Mouse (Mus musculus) spleen, postnatal 4 days (tissue): ENCODE data around the gene Avil.
"Not testable (repeated sequence)": the region's sequence is repeated elsewhere in the genome, so short reads cannot be mapped to it uniquely, and the experiment has no call there.

Source experiments
- DNase-seq, 2 experiments: peaks; one replicate each; pipeline ENCODE4 v3.0.0; 2022; ENCODE audit warnings: low spot score in 2 of 2

Avil gene

GRCm38 (mm10) chr10:127059968-127060916 is 59.7 kb downstream of the Avil start, which contains the start of gene March9:
March9 (minus strand) TSS chr10:127060184.
- peak in 1 of 2 experiments; percentile 46 for DNase-seq

DNA sequence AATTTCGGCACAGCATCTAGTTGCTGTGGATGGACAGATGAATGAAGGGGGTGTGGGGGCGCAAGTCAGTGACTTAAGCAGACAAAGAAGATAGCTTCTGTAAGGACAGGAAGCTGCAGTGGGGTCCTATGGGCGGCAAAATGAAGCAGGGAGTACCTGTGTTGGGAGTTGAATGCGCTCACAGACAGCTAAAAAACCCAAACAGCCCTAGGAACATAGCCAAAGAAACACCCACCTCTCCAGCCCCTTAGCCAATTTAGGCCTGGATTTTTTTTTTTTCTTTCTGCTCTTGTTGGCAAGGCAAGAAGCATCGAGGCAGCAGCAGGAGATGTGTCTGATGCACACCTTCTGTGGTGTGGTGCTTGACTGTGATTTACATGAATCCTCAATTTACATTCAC is 60.6 kb downstream of the Avil start:
- no peak for DNase-seq

- DNase-seq, result no peak
Measured at GRCm38 (mm10) chr10:127061513-127061912, 61.0 kb downstream of the Avil start.

GRCm38 (mm10) chr10:127062101-127062500 is 61.6 kb downstream of the Avil start:
- DNase-seq, result not testable (repeated sequence)

- no peak for DNase-seq
Measured at GRCm38 (mm10) chr10:127062503-127062902, 62.0 kb downstream of the Avil start.

GRCm38 (mm10) chr10:127063239-127063872 is 62.8 kb downstream of the Avil start, which contains the start of gene Cdk4:
Cdk4 (plus strand) TSS chr10:127063534.
- peak; percentile 94 to 96 for DNase-seq

- DNase-seq, result no peak
Measured at GRCm38 (mm10) chr10:127063913-127064870, 63.7 kb downstream of the Avil start.

DNA sequence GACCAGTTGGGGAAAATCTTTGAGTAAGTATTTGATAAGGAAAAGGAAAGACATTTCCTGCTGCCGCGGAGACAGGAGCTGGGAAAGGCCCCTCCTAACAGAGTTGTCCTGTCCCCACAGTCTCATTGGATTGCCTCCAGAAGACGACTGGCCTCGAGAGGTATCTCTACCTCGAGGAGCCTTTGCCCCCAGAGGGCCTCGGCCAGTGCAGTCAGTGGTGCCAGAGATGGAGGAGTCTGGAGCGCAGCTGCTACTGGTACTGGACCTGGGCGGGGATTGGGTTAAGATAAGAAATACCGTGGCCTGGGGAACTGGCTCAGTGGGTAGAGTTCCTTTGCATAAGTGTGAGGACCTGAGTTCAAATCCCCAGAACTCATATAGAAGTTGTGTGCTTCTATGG is 65.5 kb downstream of the Avil start:
- no peak for DNase-seq

- DNase-seq, result no peak
Measured at GRCm38 (mm10) chr10:127066519-127067018, 66.1 kb downstream of the Avil start.

- no peak for DNase-seq
Measured at GRCm38 (mm10) chr10:127068360-127069038, 68.0 kb downstream of the Avil start.

DNA sequence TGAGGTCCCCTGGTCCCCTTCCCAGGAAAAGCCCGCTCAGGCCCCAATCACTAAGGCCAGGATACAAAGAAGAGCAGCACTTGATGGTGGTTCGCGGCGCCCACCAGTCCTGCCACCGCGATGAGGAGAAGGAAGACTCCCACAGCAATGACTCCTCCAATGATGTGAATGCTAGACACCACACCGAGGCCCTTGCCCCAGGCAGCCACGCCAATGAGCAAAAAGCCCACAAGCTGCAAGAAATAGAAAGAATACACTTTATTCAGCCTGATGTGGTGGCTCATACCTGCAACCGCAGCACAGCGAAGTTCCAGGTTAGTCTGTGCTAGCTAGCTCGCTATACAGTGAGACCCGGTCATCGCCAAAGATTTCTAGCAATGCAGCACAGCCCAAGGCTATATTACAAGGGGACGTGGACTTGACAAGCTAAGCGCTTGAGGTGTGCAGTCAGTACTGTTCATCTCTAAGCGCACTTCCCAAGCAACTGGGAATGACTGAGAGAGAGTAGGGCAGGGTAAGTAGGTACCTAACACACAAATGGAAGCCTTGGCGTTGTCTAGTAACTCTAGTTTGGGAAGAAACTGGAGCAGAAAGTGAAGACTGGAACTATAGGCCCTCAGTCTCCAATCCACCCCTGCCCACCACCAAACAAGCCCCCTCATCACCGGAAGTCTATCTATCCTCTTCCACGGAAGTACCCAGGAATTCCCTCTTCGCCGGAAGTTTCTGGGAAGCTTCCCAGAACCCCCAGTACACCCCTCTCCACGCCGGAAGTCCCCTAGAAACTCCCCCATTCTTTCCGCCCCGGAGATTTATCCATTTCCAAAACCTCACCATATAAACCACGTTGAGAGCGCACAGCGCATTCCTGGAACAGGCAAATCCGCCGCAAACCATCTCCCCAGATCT is 69.0 kb downstream of the Avil start:
- DNase-seq, result no peak
